In genomic region chr11:75212031-75212667, GRCm38 (mm10) we compare ENCODE assay signal across 8 mouse cellular contexts. TPM values are rescaled to one million over a fixed set of nuclear protein-coding genes. Genes with fewer than 3 reads are reported as not detected.
DNase-seq lines count a peak whose midpoint lies in the region; ATAC-seq and TF ChIP-seq lines count a peak whose summit lies in the region.

No protein-coding gene starts in this region.

- intact Hi-C loops in left cerebral cortex, adult 2 months (cut with DNase I): no loop called here
- intact Hi-C loops in gastrocnemius, adult 2 months (cut with DNase I): no loop called here

- DNase-seq in left cerebral cortex, adult 2 months (ENCODE audit: extremely low spot score in 1 of 2, low spot score in 2 of 2): peak in 1 of 2 experiments; percentile 38
- no peak for DNase-seq in left cerebral cortex, adult 18-20 months (ENCODE audit: low spot score in 2 of 2)
- peak; percentile 91 for DNase-seq in brain, adult 2 months (ENCODE audit: low read depth, low spot score)
- DNase-seq in gastrocnemius, adult 2 months: peak; percentile 84
- DNase-seq in kidney, adult 18-20 months: peak; percentile 68
- no peak for DNase-seq in B cell, adult 2 months
- DNase-seq in frontal cortex, postnatal 14 days (ENCODE audit: low spot score in 2 of 2): no peak

- TF ChIP-seq CTCF in left cerebral cortex, adult 2 months (IDR thresholded peaks at IDR 0.05): no peak
- TF ChIP-seq CTCF in gastrocnemius, adult 2 months (IDR thresholded peaks at IDR 0.05): no peak

- ATAC-seq in midbrain, embryonic 12.5 days (ENCODE audit: low FRiP score, low read depth): no peak

- peak overlapping the region; percentile 93 for H3K27ac ChIP-seq in left cerebral cortex, adult 2 months
- peak overlapping the region; percentile 94 for H3K27ac ChIP-seq in gastrocnemius, adult 2 months
- peak overlapping the region; percentile 81 for H3K27ac ChIP-seq in midbrain, embryonic 12.5 days (replicated peaks)

- peaks cover 27% of the 10 kb centered on the region for H3K27me3 ChIP-seq in midbrain, embryonic 12.5 days

- 35% methylated on average over 8 of the region's 8 CpGs for WGBS in midbrain, embryonic 12.5 days

- no peak overlapping the region for H3K4me3 ChIP-seq in left cerebral cortex, adult 2 months
- peak overlapping the region; percentile 47 for H3K4me3 ChIP-seq in gastrocnemius, adult 2 months
- no peak overlapping the region for H3K4me3 ChIP-seq in midbrain, embryonic 12.5 days

- H3K4me2 ChIP-seq in midbrain, embryonic 12.5 days (replicated peaks): no peak overlapping the region

- no peaks in the 10 kb centered on the region for H3K36me3 ChIP-seq in midbrain, embryonic 12.5 days

- no peak overlapping the region for H3K9ac ChIP-seq in midbrain, embryonic 12.5 days (replicated peaks)

- H3K4me1 ChIP-seq in midbrain, embryonic 12.5 days: peaks cover 70% of the 10 kb centered on the region

- H3K9me3 ChIP-seq in midbrain, embryonic 12.5 days: no peaks in the 10 kb centered on the region

RNA-seq across cellular contexts. Expression of gene Rtn4rl1, which starts 18.6 kb away (rescaled TPM):
- 10 to 100 TPM; 89.0 to 99.0 TPM for total RNA-seq in left cerebral cortex, adult 2 months (2021)
- 10 to 100 TPM; 86.2 to 91.0 TPM for total RNA-seq in left cerebral cortex, adult 18-20 months (2021)
- 1 to 10 TPM in 1 of 2 experiments, under 1 TPM in 1; 0.54 to 1.1 TPM for total RNA-seq in gastrocnemius, adult 2 months (2021)
- 9.3 and 10.2 TPM in 2 replicates for polyA plus RNA-seq in midbrain, embryonic 12.5 days (2016; fragmentation: Nextera tagmentation; extraction: Ambion mirVana)

RNA-seq across cellular contexts. Expression of gene Dph1, which starts 21.1 kb away (rescaled TPM):
- total RNA-seq in left cerebral cortex, adult 2 months (2021): 10 to 100 TPM; 27.9 to 28.9 TPM
- 10 to 100 TPM; 28.5 to 32.1 TPM for total RNA-seq in left cerebral cortex, adult 18-20 months (2021)
- 1 to 10 TPM; 5.5 to 6.2 TPM for total RNA-seq in gastrocnemius, adult 2 months (2021)
- 15.8 and 17.6 TPM in 2 replicates for polyA plus RNA-seq in midbrain, embryonic 12.5 days (2016; fragmentation: Nextera tagmentation; extraction: Ambion mirVana)

RNA-seq across cellular contexts. Expression of gene Ovca2, which starts 33.5 kb away (rescaled TPM):
- total RNA-seq in left cerebral cortex, adult 2 months (2021): 10 to 100 TPM; 12.1 to 12.7 TPM
- 10 to 100 TPM in 1 of 2 experiments, 1 to 10 TPM in 1; 9.2 to 12.0 TPM for total RNA-seq in left cerebral cortex, adult 18-20 months (2021)
- 1 to 10 TPM; 2.5 to 3.6 TPM for total RNA-seq in gastrocnemius, adult 2 months (2021)
- 23.2 and 24.9 TPM in 2 replicates for polyA plus RNA-seq in midbrain, embryonic 12.5 days (2016; fragmentation: Nextera tagmentation; extraction: Ambion mirVana)

RNA-seq across cellular contexts. Expression of gene Hic1, which starts 42.8 kb away (rescaled TPM):
- total RNA-seq in left cerebral cortex, adult 2 months (2021): 1 to 10 TPM; 3.3 to 3.9 TPM
- 1 to 10 TPM; 3.8 to 5.0 TPM for total RNA-seq in left cerebral cortex, adult 18-20 months (2021)
- total RNA-seq in gastrocnemius, adult 2 months (2021): 1 to 10 TPM; 4.6 to 6.6 TPM
- polyA plus RNA-seq in midbrain, embryonic 12.5 days (2016; fragmentation: Nextera tagmentation; extraction: Ambion mirVana): 3.7 and 4.8 TPM in 2 replicates

Comparison
In these comparisons a context has a peak if more than half of its experiments do, and no peak if none do; other contexts are left out.
1. DNase-seq: peak in brain, adult 2 months (single experiment), gastrocnemius, adult 2 months (single experiment) and kidney, adult 18-20 months (single experiment); none in left cerebral cortex, adult 18-20 months (0 of 2), B cell, adult 2 months (0 of 2) and frontal cortex, postnatal 14 days (0 of 2).
2. RNA of gene Rtn4rl1, which starts 18.6 kb away (total RNA-seq): 89.0 to 99.0 TPM in left cerebral cortex, adult 2 months and 86.2 to 91.0 TPM in left cerebral cortex, adult 18-20 months; 0.54 to 1.1 TPM in gastrocnemius, adult 2 months; every median in the first group is over 10 times any median in the second.
3. Peak in every context shown above with its lines, with median percentiles within 50 percentile points of each other: H3K27ac ChIP-seq.